In genomic region chr9:121709898-121710583, GRCm38 (mm10) we compare ENCODE assay signal across 8 mouse cellular contexts. TPM values are rescaled to one million over a fixed set of nuclear protein-coding genes. Genes with fewer than 3 reads are reported as not detected.
A peak's percentile ranks its signal among the peaks of the same experiment; 100 is the strongest.
DNase-seq lines count a peak whose midpoint lies in the region; ATAC-seq and TF ChIP-seq lines count a peak whose summit lies in the region.

Gene Ss18l2 (plus strand): TSS chr9:121710329.

- no peaks in the 10 kb centered on the region for H3K27me3 ChIP-seq in CH12.LX (replicated peaks)
- H3K27me3 ChIP-seq in forebrain, embryonic 11.5 days (ENCODE audit: control insufficient read depth, insufficient read depth, low read length): no peaks in the 10 kb centered on the region
- no peaks in the 10 kb centered on the region for H3K27me3 ChIP-seq in heart, embryonic 16.5 days (ENCODE audit: control insufficient read depth, insufficient read depth, low read length)
- no peaks in the 10 kb centered on the region for H3K27me3 ChIP-seq in liver, embryonic 15.5 days
- H3K27me3 ChIP-seq in neural tube, embryonic 12.5 days (replicated peaks): no peaks in the 10 kb centered on the region

- dilution Hi-C loops in CH12.LX (cut with MboI; ENCODE audit: extremely low pct_ligation_motif_present, extremely low pct_unique_long_range_greater_than_20kb, low sequenced_read_pairs): no loop called here

- H3K4me1 ChIP-seq in CH12.LX (ENCODE audit: control insufficient read depth in 1 of 2, insufficient read depth in 2 of 2): peaks cover 13 to 35% of the 10 kb centered on the region in 2 experiments
- peaks cover 9% of the 10 kb centered on the region; the same call in 1 of the 2 replicates for H3K4me1 ChIP-seq in forebrain, embryonic 11.5 days (replicated peaks; ENCODE audit: control insufficient read depth, insufficient read depth, low read length)
- H3K4me1 ChIP-seq in heart, embryonic 16.5 days (ENCODE audit: control insufficient read depth, insufficient read depth, low read length): peaks cover 24% of the 10 kb centered on the region
- H3K4me1 ChIP-seq in liver, embryonic 15.5 days (replicated peaks): peaks cover 64% of the 10 kb centered on the region
- H3K4me1 ChIP-seq in neural tube, embryonic 12.5 days: peaks cover 26% of the 10 kb centered on the region

- no peak for TF ChIP-seq CTCF in CH12.LX (conservative IDR thresholded peaks at IDR 0.05 in 1 of 2, IDR thresholded peaks at IDR 0.05 in 1 of 2; ENCODE audit: low read depth in 2 of 2, low read length in 2 of 2)

- peak within 1 kb of the TSS; percentile 65 for H3K27ac ChIP-seq in CH12.LX (ENCODE audit: insufficient read depth, low read depth)
- H3K27ac ChIP-seq in forebrain, embryonic 11.5 days (ENCODE audit: low read depth, low read length): peak within 1 kb of the TSS; percentile 19; the same call in 1 of the 2 replicates
- H3K27ac ChIP-seq in heart, embryonic 16.5 days (ENCODE audit: low read length): peak within 1 kb of the TSS; percentile 99
- H3K27ac ChIP-seq in liver, embryonic 15.5 days (replicated peaks): peak within 1 kb of the TSS; percentile 94
- peak within 1 kb of the TSS; percentile 72 for H3K27ac ChIP-seq in neural tube, embryonic 12.5 days

- peak within 1 kb of the TSS; percentile 96 for H3K9ac ChIP-seq in CH12.LX (ENCODE audit: insufficient read depth, low read depth)
- H3K9ac ChIP-seq in forebrain, embryonic 11.5 days (ENCODE audit: low read length): peak within 1 kb of the TSS; percentile 87
- peak within 1 kb of the TSS; percentile 97 for H3K9ac ChIP-seq in heart, embryonic 16.5 days (ENCODE audit: low read length)
- peak within 1 kb of the TSS; percentile 89 for H3K9ac ChIP-seq in liver, embryonic 15.5 days
- H3K9ac ChIP-seq in neural tube, embryonic 12.5 days: peak within 1 kb of the TSS; percentile 89

- no peaks in the 10 kb centered on the region for H3K9me3 ChIP-seq in CH12.LX (replicated peaks; ENCODE audit: low read length)
- no peaks in the 10 kb centered on the region for H3K9me3 ChIP-seq in forebrain, embryonic 11.5 days (ENCODE audit: control insufficient read depth, low read length)
- H3K9me3 ChIP-seq in heart, embryonic 16.5 days (replicated peaks; ENCODE audit: control insufficient read depth, low read length): no peaks in the 10 kb centered on the region
- H3K9me3 ChIP-seq in liver, embryonic 15.5 days (replicated peaks): no peaks in the 10 kb centered on the region
- H3K9me3 ChIP-seq in neural tube, embryonic 12.5 days: no peaks in the 10 kb centered on the region

- peak; percentile 99 for DNase-seq in CH12.LX (ENCODE audit: extremely low read depth)
- DNase-seq in c-Kit-positive CD71-positive TER-119-negative erythroid progenitor cells, embryonic 14.5 days (ENCODE audit: low read depth): peak; percentile 100
- DNase-seq in forebrain, embryonic 11.5 days (ENCODE audit: low spot score): peak; percentile 99
- peak; percentile 100 for DNase-seq in kidney, postnatal 36 days
- DNase-seq in telencephalon, adult 2 months (ENCODE audit: low read depth, low spot score): peak; percentile 99

- peak; percentile 60 for TF ChIP-seq POLR2A in CH12.LX (IDR thresholded peaks at IDR 0.05; ENCODE audit: low read depth, low read length)

- H3K4me2 ChIP-seq in CH12.LX (ENCODE audit: insufficient read depth, low read depth, poor library complexity, severe bottlenecking): peak within 1 kb of the TSS; percentile 91
- peak within 1 kb of the TSS; percentile 76 for H3K4me2 ChIP-seq in forebrain, embryonic 11.5 days (ENCODE audit: low read depth, low read length, severe bottlenecking)
- peak within 1 kb of the TSS; percentile 68 for H3K4me2 ChIP-seq in heart, embryonic 16.5 days (ENCODE audit: low read depth, low read length)
- H3K4me2 ChIP-seq in liver, embryonic 15.5 days: peak within 1 kb of the TSS; percentile 85
- H3K4me2 ChIP-seq in neural tube, embryonic 12.5 days (replicated peaks): peak within 1 kb of the TSS; percentile 85

- no peak for TF ChIP-seq EP300 in CH12.LX (IDR thresholded peaks at IDR 0.05; ENCODE audit: low read length)

- peak; percentile 99 for ATAC-seq in forebrain, embryonic 11.5 days (replicated peaks; ENCODE audit: low FRiP score)
- peak; percentile 99 for ATAC-seq in heart, embryonic 16.5 days (replicated peaks; ENCODE audit: extremely low read depth, insufficient read depth, low FRiP score)
- peak; percentile 91 for ATAC-seq in liver, embryonic 15.5 days (ENCODE audit: insufficient read depth)
- peak; percentile 99 for ATAC-seq in neural tube, embryonic 12.5 days (ENCODE audit: low FRiP score, low read depth)

- no peak for TF ChIP-seq RAD21 in CH12.LX (IDR thresholded peaks at IDR 0.05; ENCODE audit: low read depth, low read length)

- peaks cover 9% of the 10 kb centered on the region for H3K79me2 ChIP-seq in CH12.LX (replicated peaks; ENCODE audit: control insufficient read depth, extremely low read depth, insufficient read depth, poor library complexity, severe bottlenecking)

- H3K4me3 ChIP-seq in CH12.LX (replicated peaks in 1 of 3; ENCODE audit: low read depth in 2 of 3, low read length in 2 of 3, poor library complexity in 1 of 3): peak within 1 kb of the TSS; percentile 87 to 96 (median 94)
- peak within 1 kb of the TSS; percentile 89 for H3K4me3 ChIP-seq in forebrain, embryonic 11.5 days (ENCODE audit: low read depth, low read length)
- H3K4me3 ChIP-seq in heart, embryonic 16.5 days (ENCODE audit: low read length): peak within 1 kb of the TSS; percentile 96
- peak within 1 kb of the TSS; percentile 95 for H3K4me3 ChIP-seq in liver, embryonic 15.5 days (replicated peaks)
- H3K4me3 ChIP-seq in neural tube, embryonic 12.5 days: peak within 1 kb of the TSS; percentile 69

- H3K36me3 ChIP-seq in CH12.LX (replicated peaks in 1 of 2; ENCODE audit: control insufficient read depth in 1 of 2, insufficient read depth in 1 of 2, low read length in 1 of 2): peaks cover 7 to 25% of the 10 kb centered on the region in 2 experiments
- H3K36me3 ChIP-seq in forebrain, embryonic 11.5 days (ENCODE audit: control insufficient read depth, insufficient read depth, low read length): no peaks in the 10 kb centered on the region
- H3K36me3 ChIP-seq in heart, embryonic 16.5 days (ENCODE audit: control insufficient read depth, insufficient read depth): peaks cover 16% of the 10 kb centered on the region
- peaks cover 20% of the 10 kb centered on the region for H3K36me3 ChIP-seq in liver, embryonic 15.5 days (replicated peaks)
- H3K36me3 ChIP-seq in neural tube, embryonic 12.5 days: peaks cover 17% of the 10 kb centered on the region

- WGBS in forebrain, embryonic 11.5 days: 5% methylated on average over 37 of the region's 37 CpGs
- WGBS in heart, embryonic 16.5 days: 4% methylated on average over 37 of the region's 37 CpGs
- WGBS in liver, embryonic 15.5 days (ENCODE audit: insufficient replicate concordance): 3% methylated on average over 37 of the region's 37 CpGs
- WGBS in neural tube, embryonic 12.5 days: 5% methylated on average over 37 of the region's 37 CpGs

- in situ Hi-C loops in CH12.LX (cut with MboI; ENCODE audit: low pct_ligation_motif_present, low pct_unique_long_range_greater_than_20kb, low sequenced_read_pairs): no loop called here

TF ChIP-seq in CH12.LX, 34 proteins besides CTCF, POLR2A, EP300 and RAD21 (continues in another document):
- TF ChIP-seq TBP (conservative IDR thresholded peaks at IDR 0.05; ENCODE audit: low read depth, low read length) (0 out of 2 replicates have a peak, but pooled peaks have one; percentile 47), UBTF (IDR thresholded peaks at IDR 0.05; ENCODE audit: low read depth, low read length) (peak; percentile 65; the same call in 1 of the 2 replicates), ZKSCAN1 (IDR thresholded peaks at IDR 0.05; ENCODE audit: borderline replicate concordance, low read depth, low read length) (no peak), ETS1 (conservative IDR thresholded peaks at IDR 0.05; ENCODE audit: low read depth, low read length) (peak; percentile 36; the same call in 1 of the 2 replicates), MAFK (IDR thresholded peaks at IDR 0.05; ENCODE audit: insufficient replicate concordance, low read length) (no peak), POLR2AphosphoS2 (IDR thresholded peaks at IDR 0.05; ENCODE audit: low read depth, low read length) (0 out of 2 replicates have a peak, but pooled peaks have one; percentile 49), SMC3 (IDR thresholded peaks at IDR 0.05; ENCODE audit: low read depth, low read length) (no peak), BHLHE40 (IDR thresholded peaks at IDR 0.05; ENCODE audit: low read depth, low read length) (0 out of 2 replicates have a peak, but pooled peaks have one; percentile 19), IRF4 (IDR thresholded peaks at IDR 0.05; ENCODE audit: low read depth, low read length) (peak; percentile 68; the same call in 1 of the 2 replicates), MEF2A (IDR thresholded peaks at IDR 0.05; ENCODE audit: borderline replicate concordance, low read depth, low read length) (peak; percentile 75), PAX5 (IDR thresholded peaks at IDR 0.05; ENCODE audit: low read length) (no peak), MYC (IDR thresholded peaks at IDR 0.05; ENCODE audit: low read depth, low read length) (no peak), MXI1 (IDR thresholded peaks at IDR 0.05; ENCODE audit: low read depth, low read length) (peak; percentile 97), NRF1 (IDR thresholded peaks at IDR 0.05; ENCODE audit: low read depth, low read length) (peak; percentile 57), MAX (IDR thresholded peaks at IDR 0.05; ENCODE audit: low read length) (peak; percentile 86), CHD2 (IDR thresholded peaks at IDR 0.05; ENCODE audit: low read length) (peak; percentile 92), MAZ (IDR thresholded peaks at IDR 0.05; ENCODE audit: low read depth, low read length) (peak; percentile 96), TCF12 (IDR thresholded peaks at IDR 0.05; ENCODE audit: low read depth, low read length) (peak; percentile 80), NELFE (IDR thresholded peaks at IDR 0.05; ENCODE audit: low read depth, low read length) (peak; percentile 65; the same call in 1 of the 2 replicates), ZMIZ1 (IDR thresholded peaks at IDR 0.05; ENCODE audit: low read depth, low read length) (peak; percentile 51; the same call in 1 of the 2 replicates), GABPA (IDR thresholded peaks at IDR 0.05; ENCODE audit: insufficient replicate concordance, low read depth, low read length) (no peak; the same call in 1 of the 2 replicates), JUND (conservative IDR thresholded peaks at IDR 0.05; ENCODE audit: low read depth, low read length) (0 out of 2 replicates have a peak, but pooled peaks have one; percentile 40)

RNA-seq across cellular contexts. Expression of gene Ss18l2, which starts in this region (rescaled TPM):
- 40.2 and 57.6 TPM in 2 replicates for total RNA-seq in CH12.LX (2012; rRNA removed)
- total RNA-seq in CH12.LX (2014; rRNA removed): 77.0 and 82.2 TPM in 2 replicates
- 41.5 and 52.9 TPM in 2 replicates for polyA plus RNA-seq in CH12.LX (2012; ENCODE audit: insufficient read length, low read depth)
- 90.3 and 94.3 TPM in 2 replicates for polyA plus RNA-seq in forebrain, embryonic 11.5 days (2014; fragmentation: Nextera tagmentation; extraction: Ambion mirVana)
- polyA plus RNA-seq in heart, embryonic 16.5 days (2015; fragmentation: Nextera tagmentation; extraction: Ambion mirVana): 172 and 177 TPM in 2 replicates
- polyA plus RNA-seq in liver, embryonic 15.5 days (2015; fragmentation: Nextera tagmentation; extraction: Ambion mirVana): 55.3 TPM in 2 replicates
- 131 and 134 TPM in 2 replicates for polyA plus RNA-seq in neural tube, embryonic 12.5 days (2016; fragmentation: Nextera tagmentation; extraction: Ambion mirVana)

Comparison
In these comparisons a context has a peak if more than half of its experiments do, and no peak if none do; other contexts are left out.
1. Peak in every context shown above with its lines: DNase-seq, ATAC-seq, H3K4me3 ChIP-seq and H3K27ac ChIP-seq.
2. H3K27ac ChIP-seq: peak in every context shown above with its lines; median percentile 99 in heart, embryonic 16.5 days; 94 in liver, embryonic 15.5 days; 72 in neural tube, embryonic 12.5 days; 65 in CH12.LX; 19 in forebrain, embryonic 11.5 days.